Mouse (Mus musculus) heart, embryonic 12.5 days (tissue): ENCODE data around the gene Arhgef17. TPM values are rescaled to one million over a fixed set of nuclear protein-coding genes. Genes with fewer than 3 reads are reported as not detected.

ENCODE experiments used
- ATAC-seq: fragments of 200-750 bp; cut with Nextera tagmentation; 2 replicates; pipeline ENCODE4 v1.8.0; 2017; ENCODE audit warnings: moderate TSS enrichment, moderate library complexity; ENCODE audit not compliant: insufficient number of reproducible peaks, low FRiP score
- H3K27ac ChIP-seq: fragments of 300-500 bp; sonication (generic); 2 replicates; pipeline ENCODE4 v1.5.1; 2016; ENCODE audit warnings: mild to moderate bottlenecking, moderate library complexity; ENCODE audit not compliant: poor library complexity, severe bottlenecking
- H3K27me3 ChIP-seq: fragments of 300-500 bp; sonication (generic); replicated peaks from 2 replicates; pipeline ENCODE4 v1.6.1; 2016; ENCODE audit warnings: mild to moderate bottlenecking, moderate library complexity
- H3K36me3 ChIP-seq: fragments of 300-500 bp; sonication (generic); 2 replicates; pipeline ENCODE4 v1.6.1; 2016; ENCODE audit warnings: mild to moderate bottlenecking, moderate library complexity
- H3K4me1 ChIP-seq: fragments of 300-500 bp; sonication (generic); replicated peaks from 2 replicates; pipeline ENCODE4 v1.6.1; 2016; ENCODE audit warnings: mild to moderate bottlenecking
- H3K4me2 ChIP-seq: fragments of 300-500 bp; sonication (generic); 2 replicates; pipeline ENCODE4 v1.6.1; 2016; ENCODE audit warnings: mild to moderate bottlenecking, moderate library complexity
- H3K4me3 ChIP-seq: fragments of 300-500 bp; sonication (generic); 2 replicates; pipeline ENCODE4 v1.5.1; 2016; ENCODE audit warnings: mild to moderate bottlenecking
- H3K9ac ChIP-seq: fragments of 300-500 bp; sonication (generic); 2 replicates; pipeline ENCODE4 v1.6.1; 2016; ENCODE audit warnings: mild to moderate bottlenecking, moderate library complexity
- H3K9me3 ChIP-seq: fragments of 300-500 bp; sonication (generic); replicated peaks from 2 replicates; pipeline ENCODE4 v1.6.1; 2016; ENCODE audit warnings: mild to moderate bottlenecking, moderate library complexity
- WGBS: fragments of 180-500 bp; shearing (Covaris S2); methylation state at CpG from one replicate; pipeline ENCODE4 v1.1.7; 2016; 5-methylcytosine and 5-hydroxymethylcytosine counted together
- polyA plus RNA-seq: library from polyadenylated mRNA; unstranded; fragments of >200 nt; fragmentation: Nextera tagmentation; extraction: Ambion mirVana; gene quantifications from 2 replicates; pipeline ENCODE4 v1.2.1, GENCODE M21; 2016

Gene Arhgef17
- polyA plus RNA-seq, 1 experiment from 2014 or later, result 8.7 TPM

DNA sequence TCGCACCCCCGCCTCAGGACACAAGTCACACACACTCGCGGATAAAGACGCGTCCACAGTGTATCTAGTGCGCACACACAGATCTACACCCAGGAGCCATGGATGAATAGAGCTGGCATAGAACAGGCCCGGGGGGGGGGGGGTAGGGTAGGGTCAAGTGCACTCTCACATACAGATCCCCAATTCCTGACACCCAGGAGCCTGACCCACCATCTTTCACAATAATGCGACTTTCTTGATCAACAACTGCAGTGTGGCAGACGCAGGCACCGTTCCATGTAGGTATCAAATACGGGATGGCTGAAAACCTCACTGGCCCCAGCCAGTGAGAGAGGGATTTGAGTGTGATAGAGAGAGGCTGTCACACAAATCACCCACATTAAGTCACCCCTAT is 37.1 kb downstream of the Arhgef17 start:
- H3K27ac ChIP-seq, result no peak overlapping the region
- H3K9ac ChIP-seq, result peak overlapping the region; percentile 85
- no peaks in the 10 kb centered on the region for H3K9me3 ChIP-seq
- peak overlapping the region; percentile 99 for H3K4me2 ChIP-seq
- WGBS, result 3% methylated on average over 12 of the region's 12 CpGs
- peaks cover 45% of the 10 kb centered on the region for H3K4me1 ChIP-seq
- H3K4me3 ChIP-seq, result peak overlapping the region; percentile 64
- H3K36me3 ChIP-seq, result peaks cover 14% of the 10 kb centered on the region
- ATAC-seq, result no peak
- H3K27me3 ChIP-seq, result no peaks in the 10 kb centered on the region

DNA sequence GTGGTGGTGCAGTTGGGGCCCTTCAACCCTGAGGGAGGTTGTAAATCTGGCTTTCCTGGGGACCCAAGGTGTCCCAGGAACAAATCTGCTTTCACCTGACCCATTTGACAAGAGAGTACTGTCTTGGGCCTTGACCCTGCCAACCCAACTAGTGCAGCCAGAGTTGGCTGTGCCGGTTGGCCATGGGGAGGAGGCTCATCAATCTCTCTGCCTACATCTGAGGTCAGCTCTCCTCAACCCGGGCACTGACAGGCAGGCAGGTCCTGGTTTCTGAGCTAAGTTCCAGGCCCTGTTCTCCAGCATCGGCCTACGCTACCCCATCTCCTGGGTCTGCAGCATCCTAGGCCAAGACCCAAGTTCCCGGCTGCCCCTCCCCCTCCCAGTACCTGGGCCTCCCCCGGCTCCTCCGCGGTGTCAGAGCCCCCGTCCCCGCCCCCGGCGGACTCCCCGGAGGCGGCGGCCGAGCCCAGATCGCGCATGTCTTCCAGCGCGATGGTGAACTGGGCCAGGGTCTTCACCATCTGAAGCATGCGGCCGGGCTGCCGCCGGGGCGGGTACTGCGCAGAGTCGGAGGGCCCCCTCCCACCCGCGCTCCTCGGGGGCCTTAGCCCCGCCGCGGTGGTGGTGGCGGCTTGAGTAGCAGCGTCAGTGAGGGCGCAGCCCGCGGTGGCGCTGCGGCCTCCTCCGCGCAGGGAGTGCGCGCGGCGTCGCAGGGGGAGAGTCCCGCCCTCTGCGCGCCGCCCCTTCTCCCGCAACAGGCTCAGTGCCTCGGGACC is 37.7 kb downstream of the Arhgef17 start:
- H3K4me2 ChIP-seq, result peak overlapping the region; percentile 99
- peak overlapping the region; percentile 64 for H3K4me3 ChIP-seq
- 0 out of 2 replicates have a peak overlapping the region, but pooled peaks have one; percentile 23 for H3K27ac ChIP-seq
- WGBS, result 4% methylated on average over 53 of the region's 53 CpGs
- ATAC-seq, result peak; percentile 51
- no peaks in the 10 kb centered on the region for H3K27me3 ChIP-seq
- H3K36me3 ChIP-seq, result peaks cover 20% of the 10 kb centered on the region
- peaks cover 45% of the 10 kb centered on the region for H3K4me1 ChIP-seq
- H3K9ac ChIP-seq, result peak overlapping the region; percentile 85
- no peaks in the 10 kb centered on the region for H3K9me3 ChIP-seq

DNA sequence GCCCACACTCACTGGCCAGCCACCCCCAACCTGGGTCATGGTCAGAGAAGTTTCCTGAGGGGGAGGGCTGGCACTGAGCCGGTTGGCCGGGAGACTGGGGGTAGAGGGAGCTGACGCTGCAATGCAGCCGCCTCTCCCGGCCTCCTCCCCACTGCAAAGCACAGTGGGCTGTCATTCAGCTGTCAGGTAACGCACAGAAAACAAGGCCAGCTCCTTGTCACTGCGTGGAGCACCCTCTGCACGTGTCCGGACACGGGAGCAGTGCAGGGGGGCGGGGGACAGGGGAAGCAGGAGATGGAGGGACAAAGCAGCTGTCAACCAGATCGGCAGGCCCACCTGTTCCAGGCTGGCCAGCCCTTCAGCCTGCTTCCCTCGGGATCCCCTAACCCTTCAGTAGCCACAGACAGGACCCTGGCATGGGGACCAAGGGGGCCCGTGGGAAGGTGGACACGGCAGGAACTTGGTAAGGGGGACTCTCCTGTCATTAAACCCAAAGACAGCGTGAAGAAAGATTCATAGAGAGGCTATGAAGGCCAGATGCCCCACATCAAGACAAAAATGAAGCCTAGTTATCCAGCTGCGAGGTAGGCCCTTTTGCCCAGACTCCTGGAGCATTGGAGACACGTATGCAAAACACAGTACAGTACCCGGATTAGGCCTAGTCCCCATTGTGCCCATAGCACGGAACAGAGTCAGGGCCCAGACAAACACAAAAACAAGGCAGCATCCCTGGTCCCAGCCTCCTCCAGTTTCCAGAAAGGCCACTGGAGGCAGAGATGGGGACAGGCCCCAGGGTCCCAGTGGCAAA is 38.5 kb downstream of the Arhgef17 start:
- no peaks in the 10 kb centered on the region for H3K9me3 ChIP-seq
- no peaks in the 10 kb centered on the region for H3K27me3 ChIP-seq
- H3K4me1 ChIP-seq, result peaks cover 45% of the 10 kb centered on the region
- H3K4me3 ChIP-seq, result no peak overlapping the region
- peak overlapping the region; percentile 99 for H3K4me2 ChIP-seq
- H3K9ac ChIP-seq, result peak overlapping the region; percentile 85; the same call in 1 of the 2 replicates
- 46% methylated on average over 20 of the region's 20 CpGs for WGBS
- peak overlapping the region; percentile 24 for H3K27ac ChIP-seq
- peak; percentile 48; the same call in 1 of the 2 replicates for ATAC-seq
- H3K36me3 ChIP-seq, result peaks cover 28% of the 10 kb centered on the region

DNA sequence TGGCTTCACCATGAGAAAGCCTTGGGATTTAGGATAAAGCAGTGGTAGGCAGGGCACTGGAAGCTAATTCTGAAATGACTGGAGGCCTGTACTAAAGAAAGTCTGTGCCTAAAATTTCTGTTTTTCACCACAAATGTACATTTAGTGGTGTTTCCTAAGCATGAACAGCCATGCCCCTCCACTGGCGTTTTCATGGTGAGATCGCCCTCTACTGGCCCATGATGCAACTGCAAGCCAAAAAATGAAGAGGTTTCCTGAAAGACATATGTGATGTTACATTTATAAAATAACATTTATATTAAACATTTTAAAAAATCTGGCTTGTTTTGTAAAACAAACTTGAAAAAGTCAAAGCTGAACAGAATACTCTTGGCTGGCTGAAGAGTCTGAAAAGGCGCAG is 45.4 kb downstream of the Arhgef17 start:
- Histone ChIP-seq H3K36me3 (peaks cover 61% of the 10 kb centered on the region), H3K9me3 (no peaks in the 10 kb centered on the region), H3K27ac (no peak overlapping the region), H3K4me1 (no peaks in the 10 kb centered on the region), H3K4me2 (no peak overlapping the region), H3K27me3 (no peaks in the 10 kb centered on the region), H3K4me3 (no peak overlapping the region), H3K9ac (no peak overlapping the region)
- no peak for ATAC-seq
- WGBS, result 31% methylated on average over 3 of the region's 3 CpGs

DNA sequence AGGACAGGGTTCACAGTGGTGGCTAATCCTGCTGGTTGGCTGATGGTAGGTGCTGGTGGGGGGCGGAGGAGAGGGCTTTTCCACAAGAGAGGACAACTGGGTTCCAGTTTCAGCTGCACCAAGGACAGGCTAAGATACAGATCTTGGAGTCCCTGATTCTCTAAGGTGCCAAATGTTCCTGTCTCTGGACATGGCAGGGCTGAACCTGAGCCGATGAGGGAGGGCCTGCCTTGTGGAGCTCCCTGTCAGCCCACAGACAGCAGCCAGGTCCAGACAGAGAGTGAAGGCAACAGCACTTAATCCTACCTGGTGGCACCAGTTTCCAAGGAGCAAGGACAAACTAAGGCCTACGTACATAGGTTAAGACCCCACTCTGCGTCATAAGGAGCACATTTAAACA is 47.4 kb downstream of the Arhgef17 start:
- H3K27ac ChIP-seq, result no peak overlapping the region
- peaks cover 71% of the 10 kb centered on the region for H3K36me3 ChIP-seq
- ATAC-seq, result no peak
- no peaks in the 10 kb centered on the region for H3K27me3 ChIP-seq
- 85% methylated on average over 4 of the region's 4 CpGs for WGBS
- H3K9ac ChIP-seq, result no peak overlapping the region; the same call in 1 of the 2 replicates
- no peaks in the 10 kb centered on the region for H3K9me3 ChIP-seq
- H3K4me3 ChIP-seq, result no peak overlapping the region
- H3K4me2 ChIP-seq, result no peak overlapping the region
- peaks cover 6% of the 10 kb centered on the region; the same call in 1 of the 2 replicates for H3K4me1 ChIP-seq

DNA sequence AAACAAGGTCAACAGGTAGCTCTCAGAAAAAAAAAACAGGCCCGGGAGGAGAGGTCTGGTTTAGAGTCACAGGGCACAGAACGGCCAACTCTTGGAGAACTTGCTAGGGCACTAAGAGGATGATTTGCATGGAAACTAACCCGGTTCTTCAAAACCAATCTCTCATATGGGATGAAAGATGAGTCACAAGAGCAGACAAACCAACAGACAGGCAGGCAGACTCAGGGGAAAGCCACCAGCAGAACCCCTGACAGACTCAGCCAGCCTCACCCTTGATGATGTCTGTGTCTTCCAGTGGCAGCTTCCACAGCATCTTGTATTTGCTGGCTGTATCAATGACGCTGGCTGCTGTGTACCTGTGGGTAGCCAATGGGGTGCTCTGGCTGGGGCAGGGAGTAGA is 50.0 kb downstream of the Arhgef17 start:
- no peak for ATAC-seq
- H3K27me3 ChIP-seq, result no peaks in the 10 kb centered on the region
- H3K4me1 ChIP-seq, result peaks cover 6% of the 10 kb centered on the region; the same call in 1 of the 2 replicates
- no peak overlapping the region for H3K27ac ChIP-seq
- WGBS, result 80% methylated on average over 4 of the region's 4 CpGs
- H3K9ac ChIP-seq, result no peak overlapping the region
- H3K4me3 ChIP-seq, result no peak overlapping the region
- no peaks in the 10 kb centered on the region for H3K9me3 ChIP-seq
- peaks cover 85% of the 10 kb centered on the region for H3K36me3 ChIP-seq
- H3K4me2 ChIP-seq, result no peak overlapping the region

DNA sequence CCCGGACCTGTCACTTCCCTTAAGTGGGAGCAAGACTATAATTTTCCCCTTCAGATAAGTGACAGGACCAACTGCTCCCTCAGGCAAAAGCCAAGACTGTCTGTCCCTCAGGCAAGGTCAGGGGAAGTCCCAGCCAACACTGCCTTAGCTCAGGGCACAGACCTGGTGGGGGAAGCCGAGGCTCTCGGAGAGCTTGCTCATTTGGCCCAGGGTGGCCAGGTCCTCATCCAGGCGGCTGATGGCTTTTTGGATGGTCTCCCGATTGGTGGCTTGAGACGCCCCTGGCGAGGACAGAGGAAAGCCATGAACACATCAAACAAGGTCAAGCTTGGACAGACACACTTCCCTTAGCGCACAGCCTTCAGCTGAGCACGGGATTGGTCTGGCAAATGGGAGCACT is 50.4 kb downstream of the Arhgef17 start:
- peaks cover 7% of the 10 kb centered on the region for H3K4me1 ChIP-seq
- H3K27ac ChIP-seq, result no peak overlapping the region
- H3K9me3 ChIP-seq, result no peaks in the 10 kb centered on the region
- ATAC-seq, result no peak
- H3K4me2 ChIP-seq, result no peak overlapping the region
- H3K27me3 ChIP-seq, result no peaks in the 10 kb centered on the region
- no peak overlapping the region for H3K4me3 ChIP-seq
- H3K36me3 ChIP-seq, result peaks cover 89% of the 10 kb centered on the region
- 80% methylated on average over 9 of the region's 9 CpGs for WGBS
- no peak overlapping the region for H3K9ac ChIP-seq

DNA sequence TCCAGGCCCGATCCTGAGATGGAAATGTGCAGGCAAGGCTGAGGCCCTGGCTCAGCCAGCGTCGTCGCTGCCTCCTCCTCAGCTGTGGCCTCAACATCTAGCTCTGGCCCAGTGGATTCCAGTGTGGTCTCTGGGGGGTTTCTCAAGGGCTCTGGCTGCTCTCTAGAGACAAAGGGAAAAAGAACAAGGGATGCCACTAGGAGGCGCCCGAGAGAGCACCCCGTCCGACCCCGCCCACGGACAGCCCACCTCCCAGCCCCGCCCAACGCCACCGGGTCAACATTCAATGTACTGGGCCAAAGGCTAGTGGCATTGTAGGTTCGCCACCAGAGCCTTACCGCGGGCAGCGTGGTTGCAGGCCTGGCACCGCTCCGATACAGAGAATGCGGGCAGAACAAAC is 52.3 kb downstream of the Arhgef17 start:
- Histone ChIP-seq H3K27me3 (no peaks in the 10 kb centered on the region), H3K27ac (no peak overlapping the region), H3K9ac (no peak overlapping the region), H3K4me2 (no peak overlapping the region), H3K36me3 (peaks cover 95% of the 10 kb centered on the region), H3K9me3 (no peaks in the 10 kb centered on the region), H3K4me1 (peaks cover 12% of the 10 kb centered on the region), H3K4me3 (no peak overlapping the region)
- WGBS, result 23% methylated on average over 20 of the region's 20 CpGs
- no peak for ATAC-seq

DNA sequence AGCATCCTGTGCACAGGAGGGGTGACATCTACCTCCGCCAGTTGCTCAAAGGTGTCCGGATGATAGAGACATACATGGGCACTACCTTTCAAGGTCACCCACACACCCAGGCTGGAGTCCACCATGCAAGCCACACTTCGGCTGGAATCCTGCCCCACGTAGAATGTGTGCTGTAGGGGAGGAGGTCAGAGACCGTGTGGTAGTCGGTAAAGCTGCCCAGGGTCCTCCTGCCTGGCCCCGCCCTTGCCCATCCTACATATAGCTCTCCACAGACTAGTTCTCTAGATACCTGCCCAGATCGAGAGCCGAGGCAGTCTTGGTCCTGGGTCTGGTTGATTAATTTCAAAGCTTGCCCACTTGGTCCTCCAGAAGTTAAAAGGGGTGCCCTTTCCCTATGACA is 55.1 kb downstream of the Arhgef17 start:
- H3K9me3 ChIP-seq, result no peaks in the 10 kb centered on the region
- no peak for ATAC-seq
- no peak overlapping the region for H3K9ac ChIP-seq
- H3K4me3 ChIP-seq, result no peak overlapping the region
- H3K27me3 ChIP-seq, result no peaks in the 10 kb centered on the region
- H3K27ac ChIP-seq, result no peak overlapping the region
- peaks cover 23% of the 10 kb centered on the region for H3K4me1 ChIP-seq
- no peak overlapping the region for H3K4me2 ChIP-seq
- peaks cover 97% of the 10 kb centered on the region for H3K36me3 ChIP-seq
- WGBS, result 88% methylated on average over 9 of the region's 9 CpGs

DNA sequence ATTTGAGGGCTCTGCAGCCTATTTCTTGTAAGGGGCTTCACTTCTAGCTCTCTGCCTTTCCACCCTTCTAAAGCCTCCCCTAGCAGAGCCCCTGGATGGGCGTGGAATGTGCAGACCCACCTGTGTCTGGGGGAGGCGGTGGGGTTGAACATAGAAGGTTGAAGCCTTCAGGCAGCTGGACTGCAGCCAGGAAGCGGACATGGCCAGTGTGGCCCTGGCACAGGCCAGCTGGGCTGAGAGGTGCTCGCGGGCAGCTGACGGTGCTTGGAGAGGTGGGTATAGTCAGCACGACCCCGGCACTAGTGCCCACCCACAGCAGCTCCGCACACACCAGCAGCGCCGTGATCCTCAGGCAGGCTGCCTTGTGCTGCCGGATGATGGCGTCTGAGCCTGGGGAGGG is 55.6 kb downstream of the Arhgef17 start:
- Histone ChIP-seq H3K27me3 (no peaks in the 10 kb centered on the region), H3K9me3 (no peaks in the 10 kb centered on the region), H3K4me3 (no peak overlapping the region), H3K36me3 (peaks cover 96% of the 10 kb centered on the region), H3K27ac (peak overlapping the region; percentile 51; the same call in 1 of the 2 replicates), H3K4me2 (no peak overlapping the region), H3K4me1 (peaks cover 23% of the 10 kb centered on the region), H3K9ac (no peak overlapping the region)
- no peak; the same call in 1 of the 2 replicates for ATAC-seq
- WGBS, result 87% methylated on average over 13 of the region's 13 CpGs

DNA sequence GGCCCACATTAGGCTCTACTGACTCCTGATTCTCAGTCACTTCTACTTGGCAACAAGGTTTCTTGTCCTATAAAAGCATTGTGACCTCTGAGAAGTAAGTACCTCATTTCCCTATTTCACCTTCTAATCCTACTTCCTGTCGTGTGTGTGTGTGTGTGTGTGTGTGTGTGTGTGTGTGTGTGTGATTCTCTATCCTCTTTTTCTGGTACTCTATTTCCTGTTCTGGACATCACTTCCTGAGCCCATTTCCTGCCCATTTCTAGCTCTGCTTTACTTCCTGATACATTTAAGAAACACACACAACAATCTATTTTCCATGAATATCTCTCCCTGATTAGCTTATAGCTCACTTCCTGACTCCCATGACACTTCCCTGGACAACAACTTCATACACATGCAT is 56.1 kb downstream of the Arhgef17 start:
- Histone ChIP-seq H3K9me3 (no peaks in the 10 kb centered on the region), H3K4me2 (no peak overlapping the region), H3K27ac (peak overlapping the region; percentile 51), H3K27me3 (no peaks in the 10 kb centered on the region), H3K4me3 (no peak overlapping the region), H3K4me1 (peaks cover 23% of the 10 kb centered on the region), H3K9ac (no peak overlapping the region), H3K36me3 (peaks cover 93% of the 10 kb centered on the region)
- WGBS, result 73% methylated on average over 1 of the region's 1 CpGs
- ATAC-seq, result no peak
